Mouse (Mus musculus) kidney, postnatal 0 days (tissue): ENCODE results near the gene Orc6. TPM values are rescaled to one million over a fixed set of nuclear protein-coding genes. Genes with fewer than 3 reads are reported as not detected.

Experiments used
- ATAC-seq: fragments of 200-750 bp; cut with Nextera tagmentation; replicated peaks from 2 replicates; pipeline ENCODE4 v1.8.0; 2017; ENCODE audit warnings: low read depth, moderate number of reproducible peaks, moderate TSS enrichment, moderate library complexity; ENCODE audit not compliant: low FRiP score
- DNase-seq: peaks from one replicate; pipeline ENCODE4 v3.0.0-alpha.2; 2016; ENCODE audit warnings: low spot score
- H3K27ac ChIP-seq: fragments of 300-500 bp; sonication (generic); 2 replicates; pipeline ENCODE4 v1.5.1; 2014; ENCODE audit warnings: mild to moderate bottlenecking
- H3K27me3 ChIP-seq: fragments of 300-500 bp; sonication (generic); 2 replicates; pipeline ENCODE4 v1.6.1; 2014; ENCODE audit warnings: low read length, mixed read lengths; ENCODE audit not compliant: insufficient read depth
- H3K36me3 ChIP-seq: fragments of 300-500 bp; sonication (generic); 2 replicates; pipeline ENCODE4 v1.6.1; 2014; ENCODE audit warnings: low read length, mixed read lengths; ENCODE audit not compliant: insufficient read depth
- H3K4me1 ChIP-seq: fragments of 300-500 bp; sonication (generic); replicated peaks from 2 replicates; pipeline ENCODE4 v1.6.1; 2014; ENCODE audit warnings: antibody characterized with exemption, low read length, mixed read lengths; ENCODE audit not compliant: insufficient read depth
- H3K4me2 ChIP-seq: fragments of 300-500 bp; sonication (generic); 2 replicates; pipeline ENCODE4 v1.6.1; 2014; ENCODE audit warnings: mild to moderate bottlenecking, low read length, moderate library complexity, mixed read lengths
- H3K4me3 ChIP-seq: fragments of 300-500 bp; sonication (generic); replicated peaks from 2 replicates; pipeline ENCODE4 v1.5.1; 2014; ENCODE audit warnings: low read depth, low read length
- H3K9ac ChIP-seq: fragments of 300-500 bp; sonication (generic); 2 replicates; pipeline ENCODE4 v1.6.1; 2014; ENCODE audit warnings: low read depth, low read length
- H3K9me3 ChIP-seq: fragments of 300-500 bp; sonication (generic); replicated peaks from 2 replicates; pipeline ENCODE4 v1.6.1; 2016; ENCODE audit warnings: low read length, inconsistent platforms, mixed read lengths
- CTCF ChIP-seq: IDR thresholded peaks from 2 replicates; pipeline ENCODE4 v1.5.1; 2016; ENCODE audit warnings: antibody characterized with exemption, low read depth, mild to moderate bottlenecking, moderate library complexity
- WGBS: fragments of 180-500 bp; shearing (Covaris S2); extraction: QIAGEN DNeasy Blood & Tissue Kit; methylation state at CpG from one replicate; pipeline ENCODE4 v1.1.7; 2014; 5-methylcytosine and 5-hydroxymethylcytosine counted together
- polyA plus RNA-seq: library from polyadenylated mRNA; unstranded; fragments of >200 nt; fragmentation: Nextera tagmentation; extraction: Ambion mirVana; gene quantifications from 2 replicates; pipeline ENCODE4 v1.2.1, GENCODE M21; 2015

The Orc6 gene
- polyA plus RNA-seq, 1 experiment from 2014 or later = 66.0 TPM

GRCm38 (mm10) chr8:85329506-85329905 is 30.1 kb downstream of the Orc6 start:
- H3K27ac ChIP-seq = no peak overlapping the region
- H3K9ac ChIP-seq = no peak overlapping the region
- DNase-seq (peak; percentile 56), ATAC-seq (no peak)
- H3K9me3 ChIP-seq = no peaks in the 10 kb centered on the region
- no peaks in the 10 kb centered on the region for H3K27me3 ChIP-seq
- H3K4me2 ChIP-seq = no peak overlapping the region
- H3K4me1 ChIP-seq = no peaks in the 10 kb centered on the region
- H3K4me3 ChIP-seq = no peak overlapping the region
- WGBS = 78% methylated on average over 1 of the region's 1 CpGs
- no peak for TF ChIP-seq CTCF
- no peaks in the 10 kb centered on the region for H3K36me3 ChIP-seq

DNA sequence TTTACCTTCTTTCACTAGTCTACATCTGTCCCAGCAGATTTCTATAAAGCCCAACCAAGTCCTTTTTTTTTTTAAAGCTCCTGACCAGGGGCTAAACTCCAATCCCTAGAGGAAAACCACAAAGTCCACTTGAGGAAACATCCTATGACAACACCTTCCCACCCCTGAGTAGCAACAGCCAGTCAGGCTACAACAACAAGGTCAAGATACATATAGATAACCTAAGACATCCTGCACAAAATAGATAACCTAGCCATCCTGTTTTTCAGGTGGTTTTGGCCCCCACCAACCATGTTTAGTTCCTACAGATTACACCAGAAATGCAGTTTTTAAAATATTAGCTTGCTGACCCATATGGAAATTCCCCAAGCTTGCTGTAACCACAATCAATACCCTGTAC is 35.7 kb downstream of the Orc6 start:
- Histone ChIP-seq H3K9me3 (no peaks in the 10 kb centered on the region), H3K4me3 (no peak overlapping the region), H3K36me3 (no peaks in the 10 kb centered on the region), H3K9ac (no peak overlapping the region), H3K4me1 (no peaks in the 10 kb centered on the region), H3K27me3 (no peaks in the 10 kb centered on the region), H3K27ac (no peak overlapping the region), H3K4me2 (no peak overlapping the region)
- no peak for ATAC-seq
- TF ChIP-seq CTCF = no peak
- no peak for DNase-seq

GRCm38 (mm10) chr8:85336211-85336933 is 36.9 kb downstream of the Orc6 start:
- no peak overlapping the region for H3K4me3 ChIP-seq
- no peaks in the 10 kb centered on the region for H3K4me1 ChIP-seq
- 60% methylated on average over 6 of the region's 6 CpGs for WGBS
- no peaks in the 10 kb centered on the region for H3K36me3 ChIP-seq
- DNase-seq (no peak), ATAC-seq (no peak)
- no peak overlapping the region for H3K4me2 ChIP-seq
- no peak overlapping the region for H3K9ac ChIP-seq
- no peak for TF ChIP-seq CTCF
- H3K27ac ChIP-seq = no peak overlapping the region
- H3K27me3 ChIP-seq = no peaks in the 10 kb centered on the region
- H3K9me3 ChIP-seq = no peaks in the 10 kb centered on the region

DNA sequence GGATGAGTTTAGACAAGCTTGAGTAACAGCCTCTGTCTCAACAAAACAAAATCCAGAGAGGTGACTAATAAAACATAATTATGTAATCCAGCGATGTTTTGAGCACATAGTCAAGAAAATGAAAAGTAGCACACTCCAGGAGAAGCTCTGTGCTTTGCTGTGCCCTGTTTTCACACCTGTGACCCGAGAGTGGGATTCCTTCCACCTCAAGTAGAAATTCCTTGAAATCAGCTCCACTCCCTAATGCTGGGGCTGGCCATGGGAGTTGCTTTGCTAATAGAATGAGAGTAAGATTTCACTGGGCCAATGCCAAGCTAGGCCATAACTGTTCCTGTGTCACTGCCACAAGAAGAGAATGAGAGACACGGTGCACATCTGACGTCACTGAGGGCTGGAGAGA is 38.2 kb downstream of the Orc6 start:
- no peaks in the 10 kb centered on the region for H3K4me1 ChIP-seq
- no peaks in the 10 kb centered on the region for H3K27me3 ChIP-seq
- DNase-seq (peak; percentile 21), ATAC-seq (no peak)
- no peak overlapping the region for H3K9ac ChIP-seq
- H3K4me2 ChIP-seq = no peak overlapping the region
- no peak overlapping the region for H3K27ac ChIP-seq
- H3K9me3 ChIP-seq = no peaks in the 10 kb centered on the region
- H3K4me3 ChIP-seq = no peak overlapping the region
- WGBS = 47% methylated on average over 4 of the region's 4 CpGs
- H3K36me3 ChIP-seq = no peaks in the 10 kb centered on the region
- no peak for TF ChIP-seq CTCF

DNA sequence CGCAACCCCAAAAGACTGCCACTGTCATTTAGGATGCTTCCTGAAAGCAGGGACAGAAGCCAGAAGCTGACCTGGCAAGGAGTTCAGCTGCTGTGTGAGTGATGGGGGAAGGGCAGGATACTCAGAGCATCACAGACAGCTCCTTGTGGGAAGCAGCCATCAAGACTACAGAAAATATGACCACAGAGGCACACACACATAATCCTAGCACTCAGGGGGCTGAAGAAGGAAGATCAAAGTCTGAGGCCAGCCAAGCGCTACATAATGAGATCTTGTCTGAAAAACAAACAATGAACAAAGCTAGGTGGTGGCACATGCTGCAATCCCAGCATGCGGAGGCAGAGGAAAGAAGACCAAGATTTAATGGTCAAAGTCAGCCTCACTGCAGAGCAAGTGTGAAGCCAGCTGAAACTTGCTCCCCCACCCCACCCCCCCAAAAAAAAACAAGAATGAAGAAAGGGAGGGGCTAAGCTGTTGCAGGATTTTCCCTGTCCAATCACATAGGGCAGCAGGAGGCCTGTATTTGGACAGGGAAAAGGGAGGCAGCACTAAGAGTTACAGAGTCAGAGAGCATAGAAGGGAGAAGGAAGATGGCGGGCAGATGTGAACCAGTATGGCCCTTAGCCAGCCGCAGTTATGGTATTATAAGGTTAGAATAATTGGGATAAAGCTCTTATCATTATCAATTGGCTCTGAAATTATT is 40.6 kb downstream of the Orc6 start:
- peak overlapping the region; percentile 31; the same call in 1 of the 2 replicates for H3K27ac ChIP-seq
- H3K36me3 ChIP-seq = no peaks in the 10 kb centered on the region
- H3K9me3 ChIP-seq = no peaks in the 10 kb centered on the region
- WGBS = 47% methylated on average over 5 of the region's 5 CpGs
- ATAC-seq (peak; percentile 82), DNase-seq (peak; percentile 62)
- no peaks in the 10 kb centered on the region for H3K27me3 ChIP-seq
- no peak for TF ChIP-seq CTCF
- no peak overlapping the region for H3K9ac ChIP-seq
- H3K4me3 ChIP-seq = no peak overlapping the region
- no peak overlapping the region for H3K4me2 ChIP-seq
- no peaks in the 10 kb centered on the region for H3K4me1 ChIP-seq

DNA sequence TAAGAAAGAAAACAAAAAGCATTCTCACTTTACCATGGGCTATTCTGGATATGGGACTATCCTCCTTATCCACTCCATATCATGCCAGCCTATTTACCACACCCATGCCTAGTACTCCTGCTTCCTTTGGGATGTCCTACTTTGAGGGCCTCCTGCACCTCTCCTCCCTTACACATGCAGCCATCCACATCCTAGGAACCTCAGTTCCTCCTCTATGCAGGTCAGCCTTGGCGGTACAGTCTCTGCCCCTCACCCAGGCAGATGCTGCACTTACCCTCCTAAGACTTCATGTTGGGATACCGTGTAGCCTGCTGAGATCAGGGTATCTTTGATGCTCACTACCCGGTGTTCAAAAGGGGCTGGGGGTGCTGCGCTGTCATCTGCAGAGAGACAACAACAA is 53.9 kb downstream of the Orc6 start:
- no peak overlapping the region for H3K4me3 ChIP-seq
- DNase-seq (no peak), ATAC-seq (no peak)
- no peak overlapping the region for H3K9ac ChIP-seq
- no peaks in the 10 kb centered on the region for H3K4me1 ChIP-seq
- no peak overlapping the region for H3K27ac ChIP-seq
- no peaks in the 10 kb centered on the region for H3K27me3 ChIP-seq
- no peaks in the 10 kb centered on the region for H3K36me3 ChIP-seq
- no peaks in the 10 kb centered on the region for H3K9me3 ChIP-seq
- TF ChIP-seq CTCF = no peak
- H3K4me2 ChIP-seq = no peak overlapping the region
- WGBS = 85% methylated on average over 4 of the region's 4 CpGs

Other genes with a start within 250 kb of the Orc6 start
- gene Fbxw9, start 239.6 kb upstream of the Orc6 start, polyA plus RNA-seq = 35.2 and 38.5 TPM in 2 replicates
- gene Gm5741, start 231.7 kb upstream of the Orc6 start, polyA plus RNA-seq = not detected in 2 replicates
- 55.7 and 59.7 TPM in 2 replicates for gene Dhps, start 227.9 kb upstream of the Orc6 start, polyA plus RNA-seq
- 152 and 156 TPM in 2 replicates for gene Wdr83os, start 218.9 kb upstream of the Orc6 start, polyA plus RNA-seq
- gene Wdr83, start 218.3 kb upstream of the Orc6 start, polyA plus RNA-seq = 33.8 and 36.7 TPM in 2 replicates
- 40.1 and 42.3 TPM in 2 replicates for gene Man2b1, start 216.4 kb upstream of the Orc6 start, polyA plus RNA-seq
- 1.4 and 2.0 TPM in 2 replicates for gene Zfp791, start 176.5 kb upstream of the Orc6 start, polyA plus RNA-seq
- not detected in 2 replicates for gene Cks1brt, start 147.7 kb upstream of the Orc6 start, polyA plus RNA-seq
- gene Olfr371, start 73.6 kb upstream of the Orc6 start, polyA plus RNA-seq = not detected in 2 replicates
- gene Vps35, start 170 bp downstream of the Orc6 start, polyA plus RNA-seq = 128 and 137 TPM in 2 replicates
- gene Mylk3, start 86.7 kb downstream of the Orc6 start, polyA plus RNA-seq = 2.4 TPM in 2 replicates
- 46.8 and 51.2 TPM in 2 replicates for gene 4921524J17Rik, start 133.2 kb downstream of the Orc6 start, polyA plus RNA-seq
- gene Gpt2, start 192.9 kb downstream of the Orc6 start, polyA plus RNA-seq = 10.6 and 11.7 TPM in 2 replicates